Mouse (Mus musculus) liver, adult 2 months (tissue): ENCODE results near the gene Brd4.

ENCODE experiments used
- CTCF ChIP-seq: fragments of 200-500 bp; IDR thresholded peaks from 2 replicates; pipeline ENCODE4 v1.5.1; 2011; ENCODE audit warnings: low read depth, low read length, control low read depth
- POLR2A ChIP-seq: fragments of 200-500 bp; IDR thresholded peaks from 2 replicates; pipeline ENCODE4 v1.6.1; 2011; ENCODE audit warnings: low read length, control low read depth; ENCODE audit not compliant: insufficient read depth; ENCODE audit errors: extremely low read depth

DNA sequence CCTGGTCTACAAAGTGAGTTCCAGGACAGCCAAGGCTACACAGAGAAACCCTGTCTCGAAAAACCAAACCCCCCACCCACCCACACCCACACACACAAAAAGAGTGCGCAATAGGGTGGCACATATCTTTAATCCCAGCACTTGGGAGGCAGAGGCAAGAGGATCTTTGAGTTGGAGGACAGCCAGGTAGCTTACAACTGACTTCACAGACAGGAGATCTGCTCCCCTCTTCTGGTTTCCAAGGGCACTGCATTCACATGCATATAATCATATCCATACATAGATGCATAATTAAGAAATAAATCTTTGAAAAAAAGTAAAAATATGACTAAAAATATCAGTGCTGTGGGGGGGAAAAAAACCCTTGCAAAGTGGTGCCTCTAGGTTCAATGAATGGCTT, 25.7 kb downstream of the Brd4 start:
- TF ChIP-seq CTCF (peak; percentile 21), POLR2A (no peak)
